Mouse (Mus musculus): ENCODE results near the gene Aars. TPM values are rescaled to one million over a fixed set of nuclear protein-coding genes. Genes with fewer than 3 reads are reported as not detected.
"Not testable (repeated sequence)": the region's sequence is repeated elsewhere in the genome, so short reads cannot be mapped to it uniquely, and the experiment has no call there.

The Aars gene
- polyA plus RNA-seq (2014; fragmentation: Nextera tagmentation; extraction: Ambion mirVana), result 73.1 and 75.9 TPM in 2 replicates

DNA sequence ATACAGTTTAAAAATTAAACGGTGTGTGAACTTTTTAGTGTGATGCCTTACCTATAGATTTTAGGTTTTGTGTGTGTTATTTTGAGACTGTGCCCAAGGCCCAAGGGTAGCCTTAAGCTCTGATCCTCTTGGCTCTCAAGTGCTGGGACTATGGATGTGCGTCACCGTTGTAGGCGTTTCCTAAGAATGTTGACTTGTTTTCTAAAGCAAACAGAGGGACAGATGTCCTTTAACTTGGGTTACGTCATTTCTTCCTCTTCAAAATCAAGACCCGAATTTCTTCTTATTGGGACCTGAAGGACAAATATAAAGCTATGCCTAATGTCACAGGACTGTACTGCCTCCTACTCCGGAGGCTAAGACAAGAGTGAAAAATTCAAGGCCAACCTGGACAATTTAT, at the start of gene Aars:
Aars (plus strand) TSS at position 229 of the 400 bp plus-strand sequence.
- peak within 1 kb of the TSS; percentile 90 for H3K27ac ChIP-seq (replicated peaks; ENCODE audit: low read depth, low read length)
- ATAC-seq (ENCODE audit: low FRiP score, low TSS enrichment), result no peak
- H3K9me3 ChIP-seq (ENCODE audit: control insufficient read depth, low read length), result no peaks in the 10 kb centered on the region
- peaks cover 15% of the 10 kb centered on the region for H3K36me3 ChIP-seq (ENCODE audit: control insufficient read depth, insufficient read depth, low read length)
- DNase-seq, result no peak
- H3K9ac ChIP-seq (replicated peaks; ENCODE audit: low read length), result peak within 1 kb of the TSS; percentile 81
- 97% methylated on average over 7 of the region's 7 CpGs for WGBS
- H3K4me2 ChIP-seq (ENCODE audit: low read length), result peak within 1 kb of the TSS; percentile 80
- peaks cover 18% of the 10 kb centered on the region for H3K4me1 ChIP-seq (ENCODE audit: control insufficient read depth, insufficient read depth, low read length)
- peaks cover 3% of the 10 kb centered on the region; the same call in 1 of the 2 replicates for H3K27me3 ChIP-seq (ENCODE audit: control insufficient read depth, insufficient read depth, low read length)
- peak within 1 kb of the TSS; percentile 70 for H3K4me3 ChIP-seq (replicated peaks; ENCODE audit: low read depth, low read length)

DNA sequence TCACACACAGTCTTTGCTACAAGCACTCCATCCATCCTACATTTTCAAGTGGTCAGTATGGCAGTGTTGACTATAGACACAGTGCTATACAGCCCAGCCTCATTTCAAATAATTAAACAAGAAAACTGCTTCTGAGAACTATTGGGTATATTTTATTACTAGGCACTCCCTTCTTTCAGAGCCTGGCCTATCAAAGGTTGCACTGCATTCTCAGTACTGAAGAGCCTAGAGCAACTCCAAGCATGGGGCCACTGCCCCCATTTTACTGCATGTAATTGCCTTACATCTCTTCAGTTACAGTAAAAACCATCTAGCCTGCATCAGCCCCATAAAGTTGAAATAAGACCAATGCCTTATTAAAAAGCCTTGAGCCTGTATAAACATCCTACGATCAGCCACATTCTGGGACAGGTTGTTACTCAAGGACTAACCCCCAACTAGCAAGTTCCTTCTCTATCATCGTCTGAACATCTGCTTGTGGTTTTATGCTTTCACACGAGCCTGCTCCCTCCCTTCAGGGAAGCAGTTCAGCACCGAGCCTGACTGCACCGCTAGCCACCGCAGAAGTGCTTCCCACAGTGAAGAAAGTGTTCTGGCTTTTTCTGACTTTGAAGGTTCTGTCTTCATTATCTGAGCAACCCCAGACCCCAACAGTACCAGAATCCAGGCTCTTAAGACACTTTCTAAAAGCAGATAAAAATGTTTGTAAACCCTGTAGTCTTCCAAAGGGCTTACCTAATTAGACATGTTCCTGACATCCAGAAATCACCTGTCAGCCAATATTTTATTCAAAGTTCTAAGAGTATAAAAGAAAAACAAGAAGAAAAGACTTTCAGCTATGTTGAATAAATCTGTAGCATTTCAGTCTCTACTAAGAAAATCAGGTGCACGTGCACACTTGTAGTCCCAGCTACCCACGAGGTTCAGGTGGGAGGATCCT, 44.9 kb upstream of the Aars start:
- Histone ChIP-seq H3K4me3 (replicated peaks; ENCODE audit: low read depth, low read length) (no peak overlapping the region), H3K9ac (replicated peaks; ENCODE audit: low read length) (no peak overlapping the region), H3K36me3 (ENCODE audit: control insufficient read depth, insufficient read depth, low read length) (peaks cover 89% of the 10 kb centered on the region), H3K9me3 (ENCODE audit: control insufficient read depth, low read length) (no peaks in the 10 kb centered on the region), H3K27me3 (ENCODE audit: control insufficient read depth, insufficient read depth, low read length) (no peaks in the 10 kb centered on the region), H3K4me1 (ENCODE audit: control insufficient read depth, insufficient read depth, low read length) (no peaks in the 10 kb centered on the region), H3K4me2 (ENCODE audit: low read length) (no peak overlapping the region), H3K27ac (replicated peaks; ENCODE audit: low read depth, low read length) (no peak overlapping the region)
- DNase-seq, result no peak
- WGBS, result 91% methylated on average over 8 of the region's 8 CpGs
- no peak for ATAC-seq (ENCODE audit: low FRiP score, low TSS enrichment)

DNA sequence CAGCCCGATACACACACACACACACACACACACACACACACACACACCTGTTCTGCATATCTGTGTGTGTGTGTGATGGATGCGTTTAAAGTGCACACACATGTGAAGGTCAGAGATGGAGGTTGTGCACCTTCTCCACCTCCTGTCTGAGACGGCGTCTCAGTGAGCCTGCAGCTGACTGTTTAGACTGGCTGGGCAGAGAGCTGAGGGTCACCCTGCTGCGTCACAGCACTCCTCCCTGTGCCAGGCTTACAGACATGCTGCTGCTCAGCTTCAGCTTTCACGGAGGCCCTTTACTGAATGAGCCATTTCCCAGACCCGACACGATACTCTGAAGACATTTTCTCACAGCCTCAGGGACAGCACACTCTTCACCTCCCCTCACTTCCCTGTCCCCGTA, 42.9 kb upstream of the Aars start:
- H3K36me3 ChIP-seq (ENCODE audit: control insufficient read depth, insufficient read depth, low read length), result peaks cover 71% of the 10 kb centered on the region
- WGBS, result 93% methylated on average over 9 of the region's 9 CpGs

DNA sequence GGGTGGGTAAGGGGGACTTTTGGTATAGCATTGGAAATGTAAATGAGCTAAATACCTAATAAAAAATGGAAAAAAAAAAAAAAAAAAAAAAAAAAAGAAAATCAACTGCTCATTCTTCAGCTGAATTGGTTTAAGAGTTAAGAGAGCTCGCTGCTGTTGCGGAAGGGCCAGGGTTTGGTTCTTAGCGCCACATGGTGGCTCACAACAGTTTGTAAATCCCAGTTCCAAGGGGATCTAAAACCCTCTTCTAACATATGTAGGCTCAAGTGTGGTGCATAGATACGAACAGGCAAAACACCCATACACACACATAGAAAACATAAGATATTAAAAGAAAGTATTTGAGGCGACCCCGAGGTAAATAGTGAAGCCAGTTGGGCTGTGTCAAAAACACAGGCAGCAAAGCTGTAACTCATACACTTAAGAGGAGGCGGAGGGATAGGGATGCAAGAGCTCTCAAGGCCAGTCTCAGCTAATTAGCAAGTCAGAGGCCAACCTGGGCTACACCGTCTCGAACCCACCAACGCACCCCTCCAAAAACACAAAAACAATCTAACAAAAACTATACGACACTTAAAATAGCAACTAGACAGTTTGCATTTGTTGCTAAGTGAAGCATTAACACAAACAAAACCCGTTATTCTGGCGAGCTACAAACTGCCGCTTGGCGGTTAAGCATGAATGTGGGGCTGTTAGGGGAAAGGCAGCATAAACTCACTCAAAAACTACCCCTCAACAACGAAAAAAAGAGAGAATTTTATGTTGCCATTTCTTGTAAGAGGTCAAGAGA, 36.1 kb upstream of the Aars start:
- DNase-seq, result no peak
- H3K4me3 ChIP-seq (replicated peaks; ENCODE audit: low read depth, low read length), result peak overlapping the region; percentile 84
- no peaks in the 10 kb centered on the region for H3K9me3 ChIP-seq (ENCODE audit: control insufficient read depth, low read length)
- H3K4me2 ChIP-seq (ENCODE audit: low read length), result peak overlapping the region; percentile 86
- H3K27ac ChIP-seq (replicated peaks; ENCODE audit: low read depth, low read length), result peak overlapping the region; percentile 78; the same call in 1 of the 2 replicates
- peak overlapping the region; percentile 73 for H3K9ac ChIP-seq (replicated peaks; ENCODE audit: low read length)
- H3K4me1 ChIP-seq (ENCODE audit: control insufficient read depth, insufficient read depth, low read length), result peaks cover 5% of the 10 kb centered on the region
- peaks cover 13% of the 10 kb centered on the region for H3K36me3 ChIP-seq (ENCODE audit: control insufficient read depth, insufficient read depth, low read length)
- no peaks in the 10 kb centered on the region for H3K27me3 ChIP-seq (ENCODE audit: control insufficient read depth, insufficient read depth, low read length)
- ATAC-seq (ENCODE audit: low FRiP score, low TSS enrichment), result no peak
- WGBS, result 38% methylated on average over 16 of the region's 16 CpGs

More for the DNA sequence above, 42.9 kb upstream of the Aars start:
- Histone ChIP-seq H3K27ac (replicated peaks; ENCODE audit: low read depth, low read length) (no peak overlapping the region), H3K4me1 (ENCODE audit: control insufficient read depth, insufficient read depth, low read length) (no peaks in the 10 kb centered on the region), H3K27me3 (ENCODE audit: control insufficient read depth, insufficient read depth, low read length) (no peaks in the 10 kb centered on the region), H3K9me3 (ENCODE audit: control insufficient read depth, low read length) (no peaks in the 10 kb centered on the region), H3K4me2 (ENCODE audit: low read length) (no peak overlapping the region), H3K4me3 (replicated peaks; ENCODE audit: low read depth, low read length) (no peak overlapping the region), H3K9ac (replicated peaks; ENCODE audit: low read length) (no peak overlapping the region)
- no peak for DNase-seq
- no peak for ATAC-seq (ENCODE audit: low FRiP score, low TSS enrichment)

DNA sequence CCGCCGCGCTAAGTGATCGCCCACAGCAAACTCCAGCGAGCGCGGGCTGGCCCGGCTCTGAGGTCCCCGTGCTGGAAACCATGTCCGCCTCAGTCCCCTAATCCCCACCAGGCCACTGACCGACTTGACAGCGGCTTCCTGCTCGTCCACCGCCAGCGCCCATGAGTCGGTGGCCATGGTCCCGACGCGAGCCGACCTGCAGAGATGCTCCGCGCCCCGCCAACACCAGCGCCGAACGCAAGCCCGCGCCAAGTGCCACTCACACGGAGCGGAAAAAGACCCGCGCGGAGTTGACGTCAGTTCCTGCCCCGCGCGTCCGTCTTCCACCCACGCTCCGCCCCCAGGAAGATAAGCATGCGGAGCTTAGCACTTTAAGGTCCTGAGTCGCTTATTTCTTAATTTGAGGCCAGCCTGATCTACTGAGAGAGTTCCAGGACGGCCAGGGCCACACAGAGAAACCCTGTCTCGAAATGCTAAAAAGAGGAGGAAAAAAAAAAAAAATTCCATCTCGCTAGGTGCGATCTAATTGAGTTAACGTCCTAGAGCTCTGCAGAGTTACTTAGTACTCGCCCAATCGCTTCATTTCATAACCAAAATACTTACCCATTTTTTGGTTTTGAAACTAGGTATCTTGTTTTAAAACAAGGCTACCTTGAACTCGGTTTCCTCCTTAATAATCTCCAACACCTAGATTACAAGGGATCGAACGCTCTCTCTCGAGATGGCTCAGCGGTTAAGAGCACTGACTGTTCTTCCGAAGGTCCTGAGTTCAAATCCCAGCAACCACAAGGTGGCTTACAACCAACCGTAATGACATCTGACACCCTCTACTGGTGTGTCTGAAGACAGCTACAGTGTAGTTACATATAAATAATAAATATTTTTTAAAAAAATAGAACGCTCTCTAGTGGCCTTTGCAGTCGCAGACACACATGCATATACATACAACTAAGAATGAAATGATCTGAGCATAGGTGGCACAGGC, 35.1 kb upstream of the Aars start, which contains the start of gene Ddx19a:
Ddx19a (minus strand) TSS at position 254 of the 985 bp plus-strand sequence.
- Histone ChIP-seq H3K27me3 (ENCODE audit: control insufficient read depth, insufficient read depth, low read length) (no peaks in the 10 kb centered on the region), H3K27ac (replicated peaks; ENCODE audit: low read depth, low read length) (peak within 1 kb of the TSS; percentile 78), H3K4me3 (replicated peaks; ENCODE audit: low read depth, low read length) (peak within 1 kb of the TSS; percentile 84), H3K9me3 (ENCODE audit: control insufficient read depth, low read length) (no peaks in the 10 kb centered on the region), H3K4me1 (ENCODE audit: control insufficient read depth, insufficient read depth, low read length) (peaks cover 5% of the 10 kb centered on the region), H3K9ac (replicated peaks; ENCODE audit: low read length) (peak within 1 kb of the TSS; percentile 73), H3K36me3 (ENCODE audit: control insufficient read depth, insufficient read depth, low read length) (peaks cover 8% of the 10 kb centered on the region; the same call in 1 of the 2 replicates), H3K4me2 (ENCODE audit: low read length) (peak within 1 kb of the TSS; percentile 86)
- 3% methylated on average over 58 of the region's 58 CpGs for WGBS
- peak; percentile 95 for DNase-seq
- peak; percentile 91 for ATAC-seq (ENCODE audit: low FRiP score, low TSS enrichment)

DNA sequence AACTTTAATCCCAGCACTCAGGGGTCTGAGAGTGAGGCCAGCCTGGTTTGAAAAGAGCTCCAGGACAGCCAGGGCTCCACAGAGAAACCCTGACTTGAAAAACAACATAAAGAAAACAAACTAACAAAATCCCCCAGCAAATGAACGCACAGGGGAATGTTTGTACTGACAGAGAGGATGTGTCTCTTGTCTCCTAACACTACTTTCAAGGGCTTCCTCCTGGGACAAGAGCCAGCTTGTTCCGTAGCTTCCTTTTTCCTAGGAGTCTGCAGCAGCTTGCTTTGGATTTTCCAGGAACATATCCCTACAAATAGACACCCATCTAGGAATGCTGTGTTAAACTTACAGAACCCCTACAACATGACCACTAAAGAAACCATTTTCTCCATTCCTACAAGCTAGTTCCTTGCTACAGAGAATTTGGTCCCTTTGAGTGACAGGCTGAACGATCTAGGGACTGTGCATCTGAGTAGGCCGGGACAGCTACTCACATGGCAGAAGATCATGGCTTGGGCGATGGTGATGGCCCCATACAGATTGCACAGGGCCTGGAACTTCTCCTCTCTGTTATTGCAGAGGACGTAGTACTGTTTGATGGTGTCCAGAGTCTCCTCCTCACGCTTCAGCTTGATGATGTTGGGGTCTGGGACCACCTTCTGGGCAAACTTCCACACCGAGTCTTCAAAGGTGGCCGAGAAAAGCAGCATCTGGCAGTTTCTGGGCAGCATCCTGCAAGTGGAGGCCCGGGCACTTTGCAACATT, 22.5 kb upstream of the Aars start:
- ATAC-seq (ENCODE audit: low FRiP score, low TSS enrichment); H3K4me3 ChIP-seq (replicated peaks; ENCODE audit: low read depth, low read length); H3K27me3 ChIP-seq (ENCODE audit: control insufficient read depth, insufficient read depth, low read length); H3K27ac ChIP-seq (replicated peaks; ENCODE audit: low read depth, low read length); H3K4me1 ChIP-seq (ENCODE audit: control insufficient read depth, insufficient read depth, low read length); H3K9ac ChIP-seq (replicated peaks; ENCODE audit: low read length); H3K9me3 ChIP-seq (ENCODE audit: control insufficient read depth, low read length); H3K4me2 ChIP-seq (ENCODE audit: low read length); DNase-seq: not testable (repeated sequence)
- peaks cover 61% of the 10 kb centered on the region for H3K36me3 ChIP-seq (ENCODE audit: control insufficient read depth, insufficient read depth, low read length)
- whole genome bisulfite sequencing, result 91% methylated on average over 8 of the region's 10 CpGs

DNA sequence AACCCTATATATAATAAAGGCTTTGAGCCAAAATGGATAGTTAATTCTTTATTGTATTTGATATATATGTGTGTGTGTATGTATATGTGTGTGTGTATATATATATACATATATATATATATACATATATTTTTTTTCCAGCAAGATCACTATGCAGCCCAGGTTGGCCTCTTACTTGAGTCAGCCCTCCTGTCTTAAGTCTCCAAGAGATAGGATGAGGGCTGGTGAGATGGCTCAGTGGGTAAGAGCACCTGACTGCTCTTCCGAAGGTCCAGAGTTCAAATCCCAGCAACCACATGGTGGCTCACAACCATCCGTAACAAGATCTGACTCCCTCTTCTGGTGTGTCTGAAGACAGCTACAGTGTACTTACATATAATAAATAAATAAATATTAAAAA, 6.3 kb upstream of the Aars start:
- WGBS, result 100% methylated on average over 1 of the region's 2 CpGs
- not testable (repeated sequence) for H3K4me2 ChIP-seq (ENCODE audit: low read length); DNase-seq; ATAC-seq (ENCODE audit: low FRiP score, low TSS enrichment); H3K9me3 ChIP-seq (ENCODE audit: control insufficient read depth, low read length); H3K4me3 ChIP-seq (replicated peaks; ENCODE audit: low read depth, low read length); H3K27ac ChIP-seq (replicated peaks; ENCODE audit: low read depth, low read length); H3K4me1 ChIP-seq (ENCODE audit: control insufficient read depth, insufficient read depth, low read length); H3K27me3 ChIP-seq (ENCODE audit: control insufficient read depth, insufficient read depth, low read length); H3K9ac ChIP-seq (replicated peaks; ENCODE audit: low read length); H3K36me3 ChIP-seq (ENCODE audit: control insufficient read depth, insufficient read depth, low read length)

All from midbrain, embryonic 14.5 days (tissue).